Mouse (Mus musculus) layer of hippocampus, adult 18-20 months (tissue): ENCODE results near the gene Osbpl6. TPM values are rescaled to one million over a fixed set of nuclear protein-coding genes. Genes with fewer than 3 reads are reported as not detected.
"Not testable (repeated sequence)": the region's sequence is repeated elsewhere in the genome, so short reads cannot be mapped to it uniquely, and the experiment has no call there.

Source experiments
- DNase-seq, 2 experiments: peaks; one replicate each; pipeline ENCODE4 v3.0.0; 2022; ENCODE audit warnings: low spot score in 2 of 2
- total RNA-seq, 2 experiments: library from RNA; stranded (reverse); gene quantifications; 2 replicates each; pipeline ENCODE4 v1.2.3; 2021

Osbpl6 gene
- total RNA-seq, 2 experiments from 2014 or later, result 62.4 to 67.2 TPM

DNA sequence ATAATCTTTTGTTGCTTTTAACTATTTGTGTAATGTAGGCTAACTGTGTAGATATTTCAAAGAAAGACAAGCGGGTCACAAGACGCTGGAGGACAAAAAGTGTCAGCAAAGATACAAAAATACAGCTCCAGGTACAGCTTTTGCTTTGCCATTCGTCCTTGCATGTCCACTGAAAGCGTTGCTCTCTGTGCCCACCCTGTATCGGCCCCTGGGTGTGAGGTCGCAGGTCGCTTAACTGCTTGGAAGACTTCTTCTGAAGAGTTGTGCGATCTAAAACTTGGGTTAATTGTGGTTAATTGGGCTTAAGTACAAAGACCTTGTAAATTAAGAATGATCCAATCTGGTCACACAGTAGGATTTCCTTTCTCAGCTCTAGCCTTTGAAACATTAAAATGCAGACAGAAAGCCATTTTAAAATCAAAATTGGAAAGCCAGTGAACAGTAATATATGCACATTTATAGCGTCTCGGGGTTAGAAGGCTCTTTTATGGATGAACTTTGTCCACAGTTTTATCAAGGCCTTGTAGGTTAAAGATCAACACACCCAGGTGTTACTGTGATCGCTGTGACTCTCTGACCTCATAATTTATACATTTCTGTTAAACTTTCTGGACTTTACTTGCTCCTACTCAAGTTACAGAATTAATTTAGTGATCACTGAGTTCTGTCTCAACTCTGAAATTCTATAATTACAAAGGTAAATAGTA lies 149.7 kb downstream of the Osbpl6 start:
- no peak for DNase-seq

DNA sequence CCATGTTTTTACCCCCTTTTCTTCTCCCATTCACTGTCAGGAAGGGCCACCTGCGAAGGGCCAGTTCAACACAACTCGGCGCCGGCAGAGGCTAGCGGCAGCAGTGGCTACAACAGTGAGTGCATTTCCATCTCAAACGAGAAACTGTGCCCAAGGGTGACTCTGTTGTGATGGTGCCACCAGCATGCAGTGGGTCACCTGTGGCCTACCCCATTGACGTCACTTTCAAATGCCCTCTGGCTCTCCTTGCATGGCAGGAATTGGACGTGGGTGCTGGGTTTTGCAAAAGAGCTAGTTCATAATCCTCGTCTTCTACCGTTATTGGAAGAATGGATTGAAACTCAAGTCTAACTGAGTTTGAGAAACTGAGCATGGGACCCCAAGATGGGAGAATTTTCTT lies 153.8 kb downstream of the Osbpl6 start:
- DNase-seq, result no peak

DNA sequence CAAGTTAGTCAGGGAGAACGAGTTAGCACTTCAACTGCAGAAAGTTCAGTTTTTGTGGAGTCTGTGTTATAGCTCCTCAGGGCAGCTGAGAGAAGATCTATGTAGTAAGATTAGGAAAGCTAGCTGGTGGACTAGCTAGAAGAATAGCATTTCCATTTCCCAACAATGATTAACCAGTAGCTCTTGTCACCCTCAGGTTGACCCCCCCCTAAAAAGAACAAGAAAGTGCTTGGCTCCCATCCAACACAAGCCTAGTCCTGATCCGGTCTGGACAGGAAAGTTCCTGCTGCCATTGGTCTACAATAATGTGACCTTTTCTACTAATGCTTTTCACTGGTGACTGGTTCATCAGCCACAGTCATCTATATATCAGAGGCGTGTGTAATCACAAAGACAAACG lies 157.6 kb downstream of the Osbpl6 start:
- no peak for DNase-seq

DNA sequence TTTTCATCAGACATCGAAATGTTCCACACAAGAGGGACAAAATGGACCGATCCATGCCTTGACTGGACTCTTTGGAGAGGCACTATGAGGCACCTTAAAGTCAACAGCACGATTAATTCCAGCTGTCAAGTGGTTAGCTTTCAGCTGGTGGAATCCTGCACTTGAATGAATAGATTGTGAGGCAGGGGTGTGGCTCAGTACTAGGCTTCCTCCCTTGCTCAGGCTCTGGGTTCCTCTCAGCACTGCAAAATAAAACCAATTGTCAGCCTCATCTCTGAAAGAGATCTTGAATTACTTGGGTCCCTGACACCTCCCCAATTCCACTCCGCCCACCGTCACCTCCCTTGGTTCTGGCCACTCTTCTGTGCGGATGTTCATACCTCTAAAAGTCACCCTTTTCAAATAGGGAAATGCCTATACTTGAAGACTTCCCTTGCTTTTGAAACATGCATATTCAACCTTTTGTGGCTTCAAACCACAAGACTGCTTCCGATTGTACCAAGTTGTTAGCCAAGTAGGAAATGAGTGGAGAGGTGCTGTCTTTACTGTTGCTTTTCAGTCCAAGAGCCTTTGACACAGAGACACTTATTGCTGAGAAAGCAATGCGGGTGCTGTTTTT lies 160.7 kb downstream of the Osbpl6 start:
- no peak for DNase-seq

DNA sequence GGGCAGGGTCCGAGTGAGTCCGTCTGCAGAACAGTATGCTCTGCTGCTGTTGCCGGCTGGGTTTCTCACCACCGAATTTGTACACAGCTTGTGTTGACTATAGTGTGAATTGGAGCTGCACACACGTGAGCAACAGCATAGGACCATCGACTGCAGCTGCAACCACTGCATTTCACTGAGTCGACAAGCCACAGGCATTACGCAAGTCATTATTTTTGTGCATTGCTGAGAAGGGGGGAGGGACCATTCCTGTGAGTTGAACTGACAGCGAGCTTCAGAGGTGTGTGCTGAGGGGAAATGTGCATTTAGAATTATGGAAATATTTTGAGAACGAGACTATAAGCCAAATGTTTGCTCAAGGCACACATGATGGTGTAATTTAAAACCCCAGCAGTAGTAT lies 165.2 kb downstream of the Osbpl6 start:
- no peak for DNase-seq

DNA sequence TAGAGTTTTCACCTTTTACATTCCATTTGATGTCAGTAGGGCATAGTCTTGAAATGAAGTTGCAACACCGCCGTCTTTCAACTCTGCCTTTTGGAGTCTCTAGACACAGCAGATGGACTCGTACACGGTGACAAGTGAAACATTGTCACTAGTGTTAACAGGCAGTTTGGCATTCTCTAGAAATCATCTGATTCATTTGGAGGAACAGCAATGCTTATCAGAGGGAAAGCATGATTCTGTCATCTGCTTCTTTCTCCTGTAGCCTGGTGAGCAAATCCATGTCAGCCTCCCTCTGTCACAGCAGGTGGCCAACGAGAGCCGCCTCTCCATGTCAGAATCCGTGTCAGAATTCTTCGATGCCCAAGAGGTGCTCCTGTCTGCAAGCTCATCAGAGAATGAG lies 172.6 kb downstream of the Osbpl6 start:
- peak in 1 of 2 experiments; percentile 60 for DNase-seq

DNA sequence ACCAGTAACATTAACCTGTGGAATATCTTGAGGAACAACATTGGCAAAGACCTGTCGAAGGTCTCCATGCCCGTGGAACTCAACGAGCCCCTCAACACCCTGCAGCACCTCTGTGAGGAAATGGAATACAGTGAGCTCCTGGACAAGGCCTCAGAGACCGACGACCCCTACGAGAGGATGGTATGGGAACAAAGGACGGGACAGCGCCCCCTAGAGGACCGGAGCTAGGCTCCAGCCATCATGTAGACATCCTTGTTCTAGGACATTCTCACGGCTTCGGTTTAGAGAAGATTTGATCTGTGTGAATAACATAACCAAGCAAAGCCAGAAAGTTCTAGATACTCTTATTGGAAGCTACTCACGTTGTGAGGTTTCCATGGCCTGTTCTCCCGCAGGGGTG lies 178.8 kb downstream of the Osbpl6 start:
- no peak for DNase-seq

DNA sequence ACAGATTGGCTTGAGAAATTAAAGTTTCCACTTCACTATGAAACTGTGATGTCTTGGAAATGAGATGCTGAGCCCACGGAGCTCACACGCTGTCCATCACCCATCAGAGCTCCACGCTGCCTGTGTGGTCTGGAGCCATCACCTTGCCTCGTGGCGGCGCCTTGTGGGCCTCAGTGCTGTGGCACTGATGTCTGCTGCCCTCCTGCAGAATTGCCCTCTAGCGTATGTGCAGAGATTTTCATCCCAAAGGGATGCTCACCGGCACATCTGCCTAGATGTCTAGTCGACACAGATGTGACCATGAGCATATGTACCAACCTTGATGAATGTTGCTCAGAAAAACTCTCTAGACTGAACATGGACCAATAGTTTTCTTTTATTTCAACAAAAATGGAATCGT lies 180.6 kb downstream of the Osbpl6 start:
- DNase-seq, result no peak

DNA sequence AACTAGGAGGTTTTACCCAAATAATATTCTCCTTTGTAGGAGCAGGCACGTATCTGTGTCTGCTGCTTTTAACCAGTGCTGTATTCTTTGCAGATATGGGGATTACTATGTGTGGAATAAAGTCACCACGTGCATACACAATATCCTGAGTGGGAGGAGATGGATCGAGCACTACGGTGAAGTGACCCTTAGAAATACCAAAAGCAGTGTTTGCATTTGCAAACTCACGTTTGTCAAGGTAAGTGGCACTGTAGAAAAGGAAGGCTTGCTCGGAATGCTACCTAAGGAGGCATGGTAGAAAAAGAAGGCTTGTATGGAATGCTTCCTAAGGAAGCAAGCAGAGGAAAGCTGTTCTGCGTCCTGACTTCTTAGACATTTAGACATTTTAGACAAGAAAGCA lies 183.9 kb downstream of the Osbpl6 start:
- DNase-seq, result no peak

DNA sequence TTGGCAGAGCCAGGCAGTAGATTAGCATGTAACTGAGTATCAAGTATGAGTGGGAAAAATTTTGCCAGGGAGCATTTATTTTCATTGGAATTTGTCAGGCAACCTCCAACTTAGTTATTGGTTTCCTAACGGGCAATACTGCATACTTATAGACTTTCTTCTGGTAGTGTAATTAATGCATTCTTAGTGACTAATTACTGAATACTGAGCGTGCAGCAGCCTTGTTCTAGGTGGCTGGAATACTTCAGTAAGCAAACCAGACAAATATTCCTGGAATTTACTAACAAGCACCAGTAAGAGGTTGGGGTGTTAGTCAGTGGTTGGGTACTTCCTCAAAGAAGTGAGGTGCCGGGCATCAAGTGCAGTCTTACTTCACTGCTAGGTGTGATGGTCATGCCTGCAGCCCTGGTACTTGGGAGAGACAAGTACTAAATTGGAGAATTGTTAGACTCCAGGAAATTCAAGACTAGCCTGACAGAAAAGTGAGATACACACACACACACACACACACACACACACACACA lies 186.2 kb downstream of the Osbpl6 start:
- no peak for DNase-seq

DNA sequence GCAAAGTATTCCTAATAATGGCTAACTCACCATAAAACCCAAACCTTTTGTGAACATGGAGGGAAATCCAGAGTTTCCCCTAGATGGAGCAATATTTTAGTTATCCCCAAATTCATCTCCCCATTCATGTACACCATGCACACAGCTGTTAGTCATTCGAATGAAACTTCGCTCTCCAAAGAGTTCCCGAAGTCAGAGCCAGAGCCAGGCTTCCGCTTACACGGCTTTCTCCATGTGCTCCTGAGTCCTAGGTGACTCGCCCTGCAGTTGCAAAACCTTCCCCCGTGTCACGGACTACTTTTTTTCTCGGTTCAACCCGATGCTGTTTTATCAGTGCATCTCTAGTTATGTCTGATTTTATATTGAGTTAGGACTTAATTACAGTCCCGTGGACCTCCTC lies 191.2 kb downstream of the Osbpl6 start:
- no peak for DNase-seq

DNA sequence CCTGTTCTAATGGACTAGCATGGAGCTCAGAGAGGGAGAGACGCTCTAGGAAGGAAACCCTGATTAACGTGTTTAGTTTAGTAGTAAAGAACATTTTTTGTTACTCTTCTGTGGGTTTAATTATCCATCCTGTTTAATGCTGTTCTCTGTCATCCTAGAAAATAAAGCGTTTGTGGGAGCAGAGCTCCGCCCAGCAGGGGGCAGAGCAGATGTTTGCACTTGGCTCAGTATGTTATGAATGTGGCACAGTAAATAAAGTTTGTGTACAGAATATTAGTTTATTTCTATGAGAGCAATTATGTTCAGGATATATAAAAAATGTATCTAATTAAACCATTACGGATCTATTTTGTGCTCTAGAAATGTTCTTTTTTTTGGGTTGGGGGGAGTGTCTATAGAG lies 192.9 kb downstream of the Osbpl6 start:
- DNase-seq, result peak in 1 of 2 experiments; percentile 52

DNA sequence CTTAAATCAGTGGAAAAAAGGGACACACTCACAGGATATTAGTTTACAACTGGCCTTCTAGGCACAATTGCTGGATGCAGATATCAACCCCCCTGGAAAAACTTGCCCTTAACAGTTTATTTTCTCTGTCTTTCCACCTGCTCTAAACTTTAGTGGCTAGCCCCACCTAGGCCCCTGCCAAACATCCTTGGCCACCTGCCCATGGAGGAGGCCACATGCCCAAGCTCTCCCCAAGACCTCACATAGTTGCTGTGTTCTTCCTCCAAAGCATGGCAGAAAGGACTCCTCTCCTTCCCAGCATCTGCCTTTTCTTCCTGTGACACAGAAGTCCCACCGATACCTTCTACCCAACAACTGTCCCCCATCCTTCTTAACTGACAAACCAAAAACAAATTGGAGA lies 195.9 kb downstream of the Osbpl6 start:
- DNase-seq, result no peak

DNA sequence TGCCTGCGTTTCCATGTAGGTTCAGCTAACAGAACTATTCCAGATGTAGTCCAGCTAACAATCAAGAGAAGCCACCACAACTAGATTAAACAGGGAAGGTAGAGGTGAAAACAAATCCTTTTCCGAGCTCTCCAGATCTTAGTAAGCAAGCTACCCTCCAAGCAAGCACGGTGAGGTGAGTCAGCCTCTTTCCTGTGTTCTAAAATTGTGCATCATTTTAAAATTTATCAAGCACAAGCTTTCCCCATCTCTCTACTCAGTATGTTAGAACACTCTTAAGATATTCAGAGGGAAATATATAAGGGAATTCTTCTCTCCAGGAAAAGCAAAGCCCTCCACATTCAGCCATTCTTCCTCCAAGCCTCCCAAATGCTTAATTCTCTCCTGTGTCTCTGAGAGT lies 200.4 kb downstream of the Osbpl6 start:
- DNase-seq, result no peak

DNA sequence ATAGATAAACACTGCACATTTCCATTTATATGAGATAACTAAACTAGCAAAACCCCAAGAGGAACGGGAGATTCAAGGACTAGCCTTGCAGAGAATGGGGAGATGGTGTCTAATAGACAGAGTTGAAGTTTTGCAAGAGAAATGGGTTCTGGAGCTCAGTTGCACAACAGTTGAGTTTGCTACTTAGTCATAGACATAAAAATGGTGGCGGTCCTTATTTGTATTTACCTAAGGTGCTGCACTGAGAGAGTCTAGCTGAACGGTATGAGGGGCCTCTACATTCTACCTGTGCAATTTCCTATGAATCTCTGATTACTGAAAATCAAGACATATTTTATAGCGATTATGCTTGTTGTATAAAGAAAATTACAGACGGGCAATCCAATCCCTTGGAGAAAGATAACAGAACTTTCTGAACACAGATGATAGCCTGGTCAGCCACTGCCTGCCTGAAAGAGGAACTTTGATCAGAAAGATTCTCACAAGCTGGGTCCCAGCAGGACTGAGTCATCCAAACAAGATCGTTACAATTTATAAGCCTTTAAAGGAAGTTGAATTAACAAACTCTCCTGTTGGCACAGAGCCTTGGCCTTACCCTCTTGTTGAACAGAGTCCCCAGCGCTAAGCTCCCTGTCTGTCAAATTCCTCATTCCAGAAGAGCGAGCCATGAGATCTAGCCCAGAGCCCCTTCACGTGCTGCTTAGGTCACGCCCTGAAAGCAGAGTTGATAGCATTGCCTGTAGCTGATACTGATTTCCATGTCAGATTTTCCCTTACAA lies 204.2 kb downstream of the Osbpl6 start:
- no peak for DNase-seq

DNA sequence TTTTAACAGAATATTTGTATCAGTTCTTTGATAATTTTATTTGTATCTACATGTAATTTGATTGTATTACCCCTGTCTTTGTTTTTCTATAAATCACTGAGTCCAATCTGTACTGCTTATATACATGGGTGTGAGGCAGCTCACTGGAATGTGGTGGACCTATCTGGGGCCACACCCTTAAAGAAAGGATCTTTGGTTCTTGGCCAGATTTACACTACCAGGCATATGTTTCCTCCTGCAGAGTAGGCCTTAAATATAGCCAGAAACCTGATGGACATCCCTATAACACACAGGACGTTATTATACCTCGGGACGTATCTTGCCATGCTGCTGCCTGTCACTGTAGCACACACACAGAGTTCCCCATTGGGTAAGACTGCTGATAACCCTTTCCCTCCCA lies 205.7 kb downstream of the Osbpl6 start:
- DNase-seq, result no peak

DNA sequence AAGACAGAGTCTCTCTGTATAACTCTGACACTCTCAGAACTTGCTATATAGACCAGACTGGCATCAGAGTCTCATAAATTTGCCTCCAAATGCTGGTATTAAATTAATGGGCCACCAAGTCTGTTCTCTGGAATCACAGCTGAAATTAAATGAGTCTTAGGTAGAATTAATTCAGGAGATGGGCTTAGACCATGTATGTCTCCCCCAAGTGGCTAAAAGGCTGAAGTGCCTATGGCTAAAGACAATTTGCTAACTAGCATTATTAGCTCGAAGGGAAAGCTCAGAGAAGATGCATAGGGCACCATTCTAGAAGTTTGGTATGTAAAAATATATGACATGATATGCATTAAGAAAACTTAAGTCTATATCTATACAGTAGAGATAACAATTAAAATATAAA lies 211.8 kb downstream of the Osbpl6 start:
- DNase-seq, result peak; percentile 19 to 71

DNA sequence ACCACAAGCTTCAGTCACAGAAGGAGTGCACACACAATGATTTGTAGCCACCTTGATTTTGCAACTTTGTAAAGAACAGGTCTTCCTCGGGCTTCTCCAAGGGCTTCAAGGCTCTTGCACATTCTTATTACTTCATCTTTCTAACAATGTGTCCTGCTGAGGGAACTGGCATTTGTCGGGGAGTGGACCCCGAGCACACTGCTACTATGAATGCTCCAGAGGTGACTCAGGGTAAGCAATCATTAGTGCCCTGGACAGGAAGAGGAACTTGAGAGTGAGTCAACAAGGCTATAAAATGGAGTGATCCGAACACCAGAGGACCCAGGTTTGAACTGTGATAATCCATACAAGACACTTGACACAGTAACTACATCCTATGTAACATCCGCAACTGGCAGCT lies 213.9 kb downstream of the Osbpl6 start:
- DNase-seq, result no peak

DNA sequence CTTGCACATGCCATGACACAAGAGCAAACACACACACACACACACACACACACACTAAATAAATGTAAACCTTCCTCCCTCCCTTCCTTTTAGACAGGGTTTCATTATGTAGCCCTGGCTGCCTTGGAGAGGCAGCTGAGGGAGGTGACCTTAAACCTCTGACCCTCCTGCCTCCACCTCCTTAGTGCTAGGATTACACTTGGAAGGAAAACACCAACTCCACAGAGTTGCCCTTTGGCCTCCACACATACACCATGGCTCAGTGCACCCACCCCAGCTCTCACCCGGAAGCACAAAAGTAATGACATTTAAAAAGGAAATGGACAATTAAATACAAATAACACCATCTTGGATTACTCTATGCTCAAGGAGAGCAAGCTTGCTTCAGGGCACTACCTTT lies 215.4 kb downstream of the Osbpl6 start:
- no peak for DNase-seq

DNA sequence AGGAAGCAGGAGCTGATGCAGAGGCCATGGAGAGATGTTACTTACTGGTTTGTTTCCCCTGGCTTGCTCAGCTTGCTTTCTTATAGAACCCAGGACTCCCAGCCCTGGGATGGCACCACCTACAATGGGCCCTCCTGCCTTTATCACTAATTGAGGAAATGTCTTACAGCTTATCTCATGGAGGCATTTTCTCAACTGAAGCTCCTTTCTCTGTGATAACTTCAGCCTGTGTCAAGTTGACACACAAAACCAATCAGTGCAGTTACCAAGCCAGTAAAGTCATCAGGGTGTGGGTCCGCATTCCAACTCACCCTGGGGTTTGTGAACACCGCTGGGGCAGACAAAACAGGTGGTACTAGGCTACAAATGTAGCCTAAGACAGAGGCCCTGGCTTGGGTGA lies 216.0 kb downstream of the Osbpl6 start:
- not testable (repeated sequence) for DNase-seq

DNA sequence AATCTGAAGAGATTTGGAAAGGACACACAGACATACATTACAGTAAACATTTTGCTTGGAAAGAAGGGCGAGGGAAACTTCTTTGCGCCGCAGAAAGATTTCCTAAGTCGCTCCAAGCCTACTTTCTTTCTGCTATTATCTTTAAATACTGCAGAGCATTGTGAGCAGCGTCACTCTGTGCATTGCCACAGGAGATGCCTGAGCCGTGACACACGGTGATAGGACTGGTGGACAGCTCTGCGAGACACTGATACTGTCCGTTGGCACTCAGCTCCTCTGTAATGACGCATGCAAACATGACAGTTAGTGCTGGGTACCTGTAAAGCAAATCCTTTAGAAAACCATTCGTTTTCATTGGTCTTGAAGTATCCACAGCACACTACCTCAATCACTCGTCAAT lies 224.0 kb downstream of the Osbpl6 start:
- no peak for DNase-seq

DNA sequence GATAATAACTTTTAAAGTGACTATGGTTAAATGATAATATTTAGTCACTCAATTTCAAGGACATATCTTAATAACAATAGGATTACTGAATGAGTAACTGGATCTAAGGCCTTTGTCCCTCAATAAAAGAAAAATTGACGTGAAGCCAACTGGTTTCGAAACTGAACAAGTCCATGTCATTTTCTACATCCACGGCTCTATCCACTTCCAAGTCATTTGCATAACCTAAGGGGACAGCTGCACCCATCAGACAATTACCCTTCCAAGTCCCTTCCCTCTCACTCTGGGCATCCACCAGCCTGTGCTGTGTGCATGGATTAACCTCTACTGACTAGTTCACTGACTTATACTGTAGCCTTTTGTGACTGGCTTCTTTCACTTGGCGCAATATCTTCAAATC lies 225.3 kb downstream of the Osbpl6 start:
- no peak for DNase-seq
